Mouse (Mus musculus): ENCODE results near the gene Calhm2. TPM values are rescaled to one million over a fixed set of nuclear protein-coding genes. Genes with fewer than 3 reads are reported as not detected.

Gene Calhm2
- total RNA-seq, 1 experiment from 2014 or later: 5.5 TPM

- peak; percentile 87 for DNase-seq
Measured at GRCm38 (mm10) chr19:47067924-47068611, 70.0 kb downstream of the Calhm2 start.

DNA sequence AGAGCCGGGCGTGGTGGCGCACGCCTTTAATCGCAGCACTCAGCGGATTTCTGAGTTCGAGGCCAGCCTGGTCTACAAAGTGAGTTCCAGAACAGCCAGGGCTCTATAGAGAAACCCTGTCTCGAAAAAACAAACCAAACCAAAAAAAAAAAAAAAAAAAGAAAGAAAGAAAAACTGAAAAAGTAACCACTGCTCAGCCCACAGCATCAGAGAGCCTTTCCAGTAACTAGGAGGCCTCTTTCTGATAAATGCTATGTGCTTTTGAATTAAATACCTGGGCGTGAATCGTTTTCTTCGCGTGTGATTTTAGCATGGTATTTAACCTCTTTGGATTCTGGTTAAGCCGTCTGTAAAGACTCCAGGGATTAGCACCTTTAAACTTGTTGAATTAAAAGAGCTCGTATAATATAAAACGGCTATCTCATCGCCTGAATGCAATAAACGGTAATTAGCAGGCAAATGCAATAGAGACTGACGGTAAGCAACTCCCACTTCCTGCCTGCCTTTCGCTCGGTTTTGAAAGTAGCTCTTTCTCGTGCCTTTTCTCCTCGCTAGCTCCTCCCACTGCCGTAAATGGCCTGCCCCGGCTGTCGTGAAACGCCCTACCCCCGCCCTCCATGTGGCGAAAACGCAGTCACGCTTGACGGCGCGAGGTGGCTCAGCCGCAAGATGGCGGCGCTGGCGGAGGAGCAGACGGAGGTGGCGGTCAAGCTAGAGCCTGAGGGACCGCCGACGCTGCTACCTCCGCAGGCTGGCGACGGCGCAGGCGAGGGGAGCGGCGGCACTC is 70.8 kb downstream of the Calhm2 start, which contains the start of gene Taf5:
Gene Taf5, plus strand, starts transcription at position 651 of the 787 bp plus-strand sequence.
- DNase-seq: peak; percentile 96

- no peak for DNase-seq
Measured at GRCm38 (mm10) chr19:47065860-47066259, 72.2 kb downstream of the Calhm2 start.

- no peak for DNase-seq
Measured at GRCm38 (mm10) chr19:47057684-47058083, 80.4 kb downstream of the Calhm2 start.

Other genes with a start within 250 kb of the Calhm2 start
- 5.1 and 5.4 TPM in 2 replicates for gene Ina, start 123.6 kb downstream of the Calhm2 start, total RNA-seq (2021)
- gene Nt5c2, start 123.1 kb downstream of the Calhm2 start, total RNA-seq (2021): 59.5 and 64.5 TPM in 2 replicates
- gene Pcgf6, start 87.4 kb downstream of the Calhm2 start, total RNA-seq (2021): 12.2 and 14.9 TPM in 2 replicates
- 4.4 and 5.3 TPM in 2 replicates for gene Taf5, start 70.5 kb downstream of the Calhm2 start, total RNA-seq (2021)
- gene Usmg5, start 47.6 kb downstream of the Calhm2 start, total RNA-seq (2021): 518 and 539 TPM in 2 replicates
- gene Pdcd11, start 47.5 kb downstream of the Calhm2 start, total RNA-seq (2021): 26.0 and 26.8 TPM in 2 replicates
- not detected in 2 replicates for gene Calhm1, start 6.0 kb upstream of the Calhm2 start, total RNA-seq (2021)
- gene Calhm3, start 19.5 kb upstream of the Calhm2 start, total RNA-seq (2021): not detected in 2 replicates
- 13.0 and 13.9 TPM in 2 replicates for gene Neurl1a, start 40.5 kb upstream of the Calhm2 start, total RNA-seq (2021)